Mouse (Mus musculus): ENCODE results near the gene Brd3.
"Not testable (repeated sequence)": the region's sequence is repeated elsewhere in the genome, so short reads cannot be mapped to it uniquely, and the experiment has no call there.

Gene Brd3

GRCm38 (mm10) chr2:27507562-27507961, at the start of gene Brd3:
Gene Brd3, minus strand, starts transcription at chr2:27507662.
- no peak for DNase-seq (ENCODE audit: low read depth)

DNA sequence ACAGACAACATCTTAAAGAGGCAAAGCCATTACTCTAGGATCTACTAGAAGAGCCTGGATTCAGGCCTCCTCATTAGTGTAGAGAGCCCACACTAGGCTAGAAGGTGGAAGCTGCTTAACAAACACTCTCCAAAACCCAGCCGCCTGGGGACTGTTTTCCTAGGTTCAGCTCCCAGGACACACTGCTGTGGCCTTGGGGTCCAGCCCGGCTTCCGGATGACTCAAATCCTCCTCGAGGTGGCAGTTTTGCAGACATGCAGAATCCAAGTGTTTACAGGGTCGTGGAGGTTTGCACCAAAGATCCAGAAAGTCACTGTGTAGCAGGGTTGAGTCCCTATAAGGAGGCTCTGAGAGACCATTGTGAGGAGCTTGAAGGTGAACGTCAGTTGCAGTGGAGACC, 49.5 kb upstream of the Brd3 start:
- no peak for DNase-seq (ENCODE audit: low read depth)

DNA sequence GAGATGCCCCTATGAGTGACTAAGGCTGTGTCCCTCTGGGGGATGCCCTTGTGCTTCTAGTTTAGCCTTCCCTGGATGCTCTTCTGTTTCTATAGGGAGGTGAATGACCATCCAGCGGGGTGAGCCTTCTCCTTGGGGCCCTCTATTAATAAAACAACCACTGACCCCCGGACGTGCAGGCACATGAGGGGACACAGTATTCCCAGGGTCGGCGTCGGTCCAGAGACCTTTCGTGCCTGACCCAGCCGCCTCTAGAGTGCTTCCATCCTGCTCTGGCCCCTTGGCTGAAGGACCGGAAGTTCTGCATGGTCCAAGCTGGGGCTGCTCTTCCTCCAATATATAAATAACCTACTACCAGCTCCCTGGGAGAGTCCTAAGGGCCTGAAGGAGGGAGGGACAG, 46.8 kb upstream of the Brd3 start:
- DNase-seq (ENCODE audit: low read depth) = no peak

GRCm38 (mm10) chr2:27552620-27553287, 45.3 kb upstream of the Brd3 start:
- peak; percentile 89 for DNase-seq (ENCODE audit: low read depth)

GRCm38 (mm10) chr2:27548664-27549369, 41.4 kb upstream of the Brd3 start:
- DNase-seq (ENCODE audit: low read depth) = no peak

GRCm38 (mm10) chr2:27547986-27548385, 40.5 kb upstream of the Brd3 start:
- no peak for DNase-seq (ENCODE audit: low read depth)

GRCm38 (mm10) chr2:27547326-27547725, 39.9 kb upstream of the Brd3 start:
- no peak for DNase-seq (ENCODE audit: low read depth)

DNA sequence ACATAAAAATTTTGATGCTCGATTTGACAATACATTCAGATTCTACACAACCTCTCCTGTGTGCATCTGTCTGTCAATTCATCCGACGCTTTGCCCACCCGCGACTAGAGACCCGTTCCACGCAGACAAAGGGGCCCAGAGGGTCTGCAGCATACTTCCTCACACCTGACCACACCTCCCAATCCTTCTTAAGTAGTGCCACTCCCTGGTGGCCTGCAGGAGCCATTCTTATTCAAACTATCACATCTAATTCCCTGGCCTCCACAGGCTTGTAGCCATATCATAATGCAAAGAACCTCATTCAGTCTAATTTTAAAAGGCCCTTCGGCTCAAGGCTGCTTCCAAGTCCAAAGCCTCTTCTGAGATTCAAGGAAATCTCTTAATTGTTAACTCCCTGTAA, 38.6 kb upstream of the Brd3 start:
- DNase-seq (ENCODE audit: low read depth) = not testable (repeated sequence)

DNA sequence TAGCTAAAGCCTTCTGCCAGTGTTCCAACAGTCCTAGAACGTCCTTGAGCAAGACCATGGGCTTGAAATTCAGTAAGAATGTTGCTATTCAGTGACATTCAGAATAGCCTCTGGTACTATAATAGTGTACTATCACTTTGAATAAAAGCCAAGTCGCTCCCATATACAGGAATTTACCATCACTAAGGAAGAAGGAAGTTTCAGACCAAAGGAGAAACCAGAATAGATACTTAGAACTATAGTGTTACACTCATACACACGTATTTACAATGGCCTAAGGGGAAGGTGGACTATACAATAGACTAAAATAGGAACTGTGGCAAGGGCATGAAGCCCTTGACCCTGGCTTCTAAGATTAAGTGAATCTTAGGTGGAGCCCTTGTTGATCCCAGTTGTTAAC, 38.1 kb upstream of the Brd3 start:
- not testable (repeated sequence) for DNase-seq (ENCODE audit: low read depth)

- no peak for DNase-seq (ENCODE audit: low read depth)
Measured at GRCm38 (mm10) chr2:27544613-27545012, 37.2 kb upstream of the Brd3 start.

- no peak for DNase-seq (ENCODE audit: low read depth)
Measured at GRCm38 (mm10) chr2:27541225-27541624, 33.8 kb upstream of the Brd3 start.

DNA sequence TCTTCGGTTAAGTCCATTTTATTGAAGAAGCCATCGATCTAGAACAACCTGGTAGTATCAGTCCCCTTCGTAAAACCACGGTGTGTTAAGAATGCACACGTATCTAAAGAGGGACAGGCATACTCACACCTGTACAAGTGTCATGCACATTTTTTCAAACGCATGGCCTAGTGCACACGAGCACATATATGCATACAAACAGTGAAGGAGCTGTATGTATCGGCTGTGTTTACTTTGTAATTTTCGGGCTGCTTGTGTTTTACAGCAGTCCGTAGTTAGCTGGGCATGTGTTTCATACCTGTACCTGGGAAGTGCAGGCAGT, 33.0 kb upstream of the Brd3 start:
- DNase-seq (ENCODE audit: low read depth) = no peak

- DNase-seq (ENCODE audit: low read depth) = peak; percentile 100
Measured at GRCm38 (mm10) chr2:27539772-27540514, 32.5 kb upstream of the Brd3 start.

DNA sequence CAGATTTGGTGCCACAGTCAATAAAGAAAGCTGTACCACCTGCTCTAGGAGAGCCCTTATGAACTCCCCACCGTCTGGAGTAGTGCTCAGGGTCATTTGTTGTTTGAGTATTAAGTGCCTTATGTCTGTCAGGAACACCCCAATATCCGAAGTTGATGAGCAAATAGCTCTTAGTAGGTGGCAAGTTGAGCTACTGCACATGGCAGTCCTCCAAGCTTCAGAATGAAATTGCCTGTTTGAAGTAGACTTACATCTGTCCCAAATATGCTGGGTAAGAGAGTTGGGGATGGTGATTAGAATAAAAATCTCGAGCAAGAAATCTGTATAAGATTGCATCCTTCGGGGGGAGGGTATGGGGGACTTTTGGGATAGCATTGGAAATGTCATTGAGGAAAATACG, 31.9 kb upstream of the Brd3 start:
- DNase-seq (ENCODE audit: low read depth) = peak; percentile 40

DNA sequence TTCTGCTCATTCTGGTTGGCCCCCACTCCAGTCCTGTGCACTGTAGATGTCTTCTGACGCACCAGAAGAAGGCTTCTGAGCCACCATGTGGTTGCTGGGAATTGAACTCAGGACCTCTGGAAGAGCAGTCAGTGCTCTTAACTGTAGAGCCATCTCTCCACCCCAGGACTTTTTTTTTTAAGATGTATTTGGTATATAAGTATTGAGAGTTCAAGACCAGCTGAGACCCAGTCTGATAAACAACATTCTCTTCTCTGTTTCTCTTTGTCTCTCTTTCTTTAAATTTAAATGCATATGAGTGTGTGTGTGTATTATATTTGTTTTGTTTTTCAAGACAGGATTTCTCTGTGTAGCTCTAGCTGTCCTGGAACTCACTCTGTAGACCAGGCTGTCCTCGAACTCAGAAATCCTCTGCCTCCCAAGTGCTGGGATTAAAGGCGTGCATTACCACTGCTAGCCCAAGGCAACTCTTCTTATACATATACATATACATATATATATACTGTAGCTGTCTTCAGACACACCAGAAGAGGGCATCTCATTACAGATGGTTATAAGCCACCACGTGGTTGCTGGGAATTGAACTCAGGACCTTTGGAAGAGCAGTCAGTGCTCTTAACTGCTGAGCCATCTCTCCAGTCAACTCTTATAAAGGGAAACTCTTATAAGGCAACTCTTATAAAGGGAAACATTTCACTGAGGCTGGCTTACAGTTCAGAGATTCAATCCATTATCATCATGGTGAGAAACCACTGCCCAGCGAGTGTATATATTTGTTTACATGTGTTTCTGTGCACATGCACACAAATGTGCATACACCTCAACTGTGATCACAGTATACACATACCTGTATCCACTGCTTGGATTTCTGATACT, 31.2 kb upstream of the Brd3 start:
- peak; percentile 50 for DNase-seq (ENCODE audit: low read depth)

DNA sequence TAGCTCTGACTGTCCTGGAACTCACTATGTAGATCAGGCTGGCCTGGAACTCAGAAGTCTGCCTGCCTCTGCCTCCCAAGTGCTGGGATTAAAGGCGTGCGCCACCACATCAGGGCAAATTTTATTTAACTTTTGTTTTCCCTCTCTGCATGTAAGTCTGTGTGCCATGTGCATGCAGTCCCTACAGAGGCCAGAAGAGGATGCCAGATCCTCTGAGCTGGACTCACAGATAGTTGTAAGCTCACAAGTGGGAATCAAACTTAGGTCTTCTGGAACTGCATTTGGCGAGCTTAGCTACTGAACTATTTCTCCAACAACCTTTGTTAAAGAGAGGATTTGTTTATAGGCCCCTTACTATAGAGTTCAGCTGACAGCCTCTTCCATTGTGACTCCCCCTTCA, 10.8 kb upstream of the Brd3 start:
- peak; percentile 38 for DNase-seq (ENCODE audit: low read depth)

DNA sequence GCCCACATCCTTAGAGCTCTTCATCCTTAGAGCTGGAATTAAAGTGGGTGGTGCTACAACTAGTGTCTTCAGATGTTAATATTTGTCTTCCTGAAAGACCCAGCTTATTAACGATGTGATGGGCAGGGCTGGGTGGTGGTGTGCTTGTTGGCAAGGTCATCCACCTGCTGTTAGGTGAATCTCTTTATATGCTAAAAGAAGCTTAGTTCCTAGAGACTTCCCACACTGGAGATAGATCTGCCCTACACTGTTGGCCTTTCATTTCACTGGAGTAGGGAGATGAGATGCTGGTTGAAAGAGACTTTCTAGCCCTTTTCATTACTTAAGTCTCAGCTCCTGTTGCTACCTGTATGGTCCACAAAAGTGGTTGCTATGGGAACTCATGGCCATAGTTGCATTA, 8.8 kb upstream of the Brd3 start:
- no peak for DNase-seq (ENCODE audit: low read depth)

DNA sequence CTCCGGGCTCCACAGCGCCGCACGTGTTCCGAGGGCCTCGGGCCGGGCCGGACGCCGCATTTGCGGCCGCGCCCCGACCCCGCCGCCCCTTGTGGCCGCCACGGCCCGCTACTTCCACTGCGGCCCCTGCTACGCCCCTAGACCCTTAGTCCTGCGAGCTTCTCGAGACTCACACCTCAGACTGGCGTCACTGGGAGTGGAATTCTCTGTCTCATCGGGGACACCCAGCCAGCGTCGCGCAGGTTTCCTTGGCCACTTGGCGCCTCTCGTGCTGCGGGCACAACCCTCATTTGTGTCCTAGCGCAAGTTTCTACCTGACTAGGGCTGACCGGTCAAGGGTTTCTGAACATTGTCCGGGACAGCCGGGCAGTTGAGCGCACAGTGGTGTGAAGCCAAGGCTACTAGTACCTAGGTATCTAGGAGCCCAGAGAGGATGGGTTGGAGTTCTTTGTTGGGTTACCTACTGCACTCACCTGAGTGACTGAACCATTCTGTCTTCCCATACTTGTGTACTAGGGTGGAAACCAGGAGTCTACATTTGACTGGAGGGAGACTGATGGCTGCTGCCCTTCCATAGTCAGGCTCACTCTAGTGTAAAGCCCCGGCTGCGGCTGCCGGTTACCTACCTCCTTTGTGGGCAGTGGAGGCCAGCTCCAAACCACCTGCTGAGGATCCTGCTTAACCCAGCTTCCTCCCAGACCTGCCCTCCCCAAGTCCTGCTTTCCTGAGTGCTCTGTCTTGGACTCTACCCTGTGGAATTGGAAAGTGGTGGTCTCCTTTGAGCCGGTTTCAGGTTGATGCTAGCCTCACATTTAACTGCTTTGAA, 8.1 kb upstream of the Brd3 start:
- no peak for DNase-seq (ENCODE audit: low read depth)

GRCm38 (mm10) chr2:27514639-27515328, 7.3 kb upstream of the Brd3 start, which contains the start of gene Wdr5:
Gene Wdr5, plus strand, starts transcription at chr2:27515157.
- DNase-seq (ENCODE audit: low read depth) = peak; percentile 97

DNA sequence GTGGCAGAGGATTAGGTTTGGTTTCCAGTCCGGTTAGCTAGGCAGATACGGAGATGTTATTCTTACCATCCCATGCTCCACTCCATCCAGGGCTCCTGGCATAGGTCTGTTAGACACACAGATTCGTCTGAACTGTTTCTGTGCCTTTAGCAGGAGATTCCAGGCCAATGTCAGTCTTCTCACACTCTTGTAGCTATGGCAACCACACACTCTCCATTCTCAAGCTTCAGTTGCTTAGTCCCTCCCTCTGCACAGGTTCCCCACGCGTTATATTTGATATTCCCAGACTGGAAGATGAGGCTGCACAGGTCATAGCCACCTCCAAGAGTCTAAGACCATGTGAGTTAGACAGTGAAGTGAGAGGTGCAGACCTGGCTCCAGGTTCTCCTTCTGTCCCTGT, 6.4 kb upstream of the Brd3 start:
- DNase-seq (ENCODE audit: low read depth) = no peak

GRCm38 (mm10) chr2:27512909-27513308, 5.4 kb upstream of the Brd3 start:
- no peak for DNase-seq (ENCODE audit: low read depth)

All from NIH3T3 (cell line).